Mouse (Mus musculus): ENCODE data around the gene Serhl. TPM values are rescaled to one million over a fixed set of nuclear protein-coding genes. Genes with fewer than 3 reads are reported as not detected.

The Serhl gene
- total RNA-seq, 2 experiments from 2014 or later: 9.0 to 10.2 TPM

DNA sequence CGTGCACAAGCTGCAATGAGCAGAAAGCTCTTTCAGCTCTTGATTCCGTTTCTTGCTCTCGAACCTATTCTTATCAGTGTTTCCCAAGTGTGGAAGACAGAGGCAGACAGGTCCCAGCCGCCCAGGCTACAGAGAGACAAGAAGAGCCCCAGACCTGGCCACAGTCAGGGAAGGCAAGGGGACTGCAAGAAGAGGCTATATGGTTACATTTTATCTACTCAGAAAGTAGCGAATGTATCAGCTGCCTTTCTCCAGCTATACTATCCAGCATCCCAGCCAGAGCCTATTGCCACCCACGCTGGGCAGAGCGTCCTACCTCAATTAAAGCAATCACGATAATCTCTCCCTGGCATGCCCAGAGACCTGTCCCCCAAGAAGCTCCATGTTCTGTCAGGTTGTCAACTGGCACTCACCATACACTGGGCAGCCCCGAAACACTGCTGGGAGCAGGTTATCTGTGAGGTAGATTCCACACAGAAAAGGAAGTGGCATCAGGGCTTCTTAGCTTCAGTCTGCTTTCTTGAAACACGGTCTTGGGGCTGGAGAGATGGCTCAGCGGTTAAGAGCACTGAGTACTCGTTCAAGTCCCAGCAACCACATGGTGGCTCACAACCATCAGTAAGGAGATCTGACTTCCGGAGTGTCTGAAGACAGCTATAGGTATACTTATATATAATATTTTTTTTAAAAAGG, 2.5 kb upstream of the Serhl start:
- intact Hi-C loops (cut with DNase I): no loop called here
- H3K4me3 ChIP-seq: no peak overlapping the region
- H3K27ac ChIP-seq: no peak overlapping the region
- no peak for DNase-seq (ENCODE audit: extremely low spot score in 1 of 2, low spot score in 2 of 2)
- TF ChIP-seq CTCF (IDR thresholded peaks at IDR 0.05): no peak

DNA sequence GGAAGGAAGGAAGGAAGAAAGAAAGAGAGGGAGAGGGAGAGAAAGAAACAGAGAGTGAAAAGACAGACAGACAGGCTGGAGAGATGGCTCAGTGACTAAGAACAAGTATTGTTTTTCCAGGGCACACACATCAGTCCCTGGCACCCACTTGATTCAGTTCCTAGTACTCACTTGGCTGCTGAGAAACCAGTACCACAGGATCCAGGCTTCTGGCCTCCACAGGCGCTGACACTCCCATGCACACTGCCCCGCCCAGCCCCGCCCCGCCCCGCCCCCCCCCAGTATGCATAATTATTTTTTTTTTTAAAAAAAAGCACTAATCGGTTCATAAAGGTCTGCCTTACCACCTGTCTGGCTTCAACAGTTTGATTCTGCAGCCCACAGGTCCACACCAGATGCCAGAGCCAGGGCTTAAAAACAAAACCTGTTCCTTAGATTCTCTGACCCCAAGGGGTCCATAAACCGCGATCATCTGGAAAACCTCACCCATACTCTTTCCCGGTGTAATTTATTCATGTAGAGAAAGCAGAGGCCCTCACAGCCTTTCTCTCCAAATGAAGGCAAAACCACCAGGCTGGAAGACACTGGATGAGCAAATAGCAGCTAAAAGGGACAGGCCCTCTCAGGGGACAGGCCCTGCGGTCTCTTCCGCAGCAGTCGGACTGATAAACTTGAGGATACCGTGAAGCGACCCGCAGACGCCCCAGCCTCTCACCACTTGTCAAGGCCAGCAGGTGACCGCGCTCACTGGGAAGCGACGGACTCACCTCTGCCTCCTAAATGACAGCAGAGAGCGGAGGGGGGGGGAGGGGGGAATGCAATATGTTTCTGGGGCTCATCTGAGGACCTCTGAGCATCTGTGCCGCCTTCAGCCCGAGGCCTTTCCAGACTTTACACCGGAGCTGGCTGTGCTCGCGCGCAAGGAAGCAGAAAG, 544 bp upstream of the Serhl start:
- intact Hi-C loops (cut with DNase I): no loop called here
- DNase-seq (ENCODE audit: extremely low spot score in 1 of 2, low spot score in 2 of 2): no peak

DNA sequence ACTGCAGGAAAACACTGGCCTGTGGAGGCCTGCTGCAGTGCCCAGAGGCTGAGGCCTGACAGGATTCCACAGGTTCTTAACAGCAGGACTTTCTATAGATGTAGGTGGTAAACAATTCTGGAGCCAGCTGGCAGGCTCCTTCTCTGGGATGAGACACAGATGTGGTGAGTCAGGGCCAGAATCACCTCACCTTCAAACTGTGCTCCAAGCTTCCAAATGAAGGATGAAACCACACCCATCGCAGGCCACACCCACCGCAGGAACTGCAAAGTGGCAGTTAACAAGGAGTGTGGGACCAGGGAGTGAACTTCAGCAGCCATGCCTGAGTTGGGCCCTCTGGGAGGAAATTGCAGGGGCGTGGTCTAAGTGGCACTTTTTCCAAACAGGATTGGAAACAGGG, 1.6 kb downstream of the Serhl start:
- Histone ChIP-seq H3K4me3 (no peak overlapping the region), H3K27ac (no peak overlapping the region)
- intact Hi-C loops (cut with DNase I): no loop called here
- no peak for TF ChIP-seq CTCF (IDR thresholded peaks at IDR 0.05)
- DNase-seq (ENCODE audit: extremely low spot score in 1 of 2, low spot score in 2 of 2): no peak

More for the DNA sequence above, 544 bp upstream of the Serhl start:
- H3K27ac ChIP-seq: no peak overlapping the region
- H3K4me3 ChIP-seq: no peak overlapping the region
- TF ChIP-seq CTCF (IDR thresholded peaks at IDR 0.05): no peak

DNA sequence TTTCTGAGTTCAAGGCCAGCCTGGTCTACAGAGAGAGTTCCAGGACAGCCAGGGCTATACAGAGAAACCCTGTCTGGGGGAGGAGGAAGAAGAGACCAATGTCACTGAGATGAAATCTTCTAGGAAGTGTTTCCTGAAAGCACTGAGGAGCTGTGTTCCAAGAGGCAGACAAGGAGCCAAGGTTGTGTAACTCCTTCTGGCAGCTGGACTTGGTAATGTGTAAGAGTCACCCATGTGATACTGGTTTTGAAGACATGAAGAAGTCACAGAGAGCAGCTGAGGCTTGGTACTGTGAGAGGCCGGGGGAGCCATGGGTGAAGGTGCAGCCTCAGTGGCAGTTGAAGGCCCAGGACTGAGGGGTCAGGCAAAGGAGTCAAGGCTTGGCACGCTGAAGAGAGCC, 4.4 kb downstream of the Serhl start:
- DNase-seq (ENCODE audit: extremely low spot score in 1 of 2, low spot score in 2 of 2): no peak
- no peak for TF ChIP-seq CTCF (IDR thresholded peaks at IDR 0.05)
- no peak overlapping the region for H3K27ac ChIP-seq
- intact Hi-C loops (cut with DNase I): no loop called here
- H3K4me3 ChIP-seq: no peak overlapping the region

- intact Hi-C loops (cut with DNase I): no loop called here
- DNase-seq (ENCODE audit: extremely low spot score in 1 of 2, low spot score in 2 of 2): no peak
- TF ChIP-seq CTCF (IDR thresholded peaks at IDR 0.05): peak; percentile 24
- Histone ChIP-seq H3K4me3 (no peak overlapping the region), H3K27ac (no peak overlapping the region)
Measured at GRCm38 (mm10) chr15:83095950-83096349, 6.6 kb downstream of the Serhl start.

GRCm38 (mm10) chr15:83099533-83100331, 10.4 kb downstream of the Serhl start:
- peak; percentile 49 to 57 for DNase-seq (ENCODE audit: extremely low spot score in 1 of 2, low spot score in 2 of 2)
- Histone ChIP-seq H3K4me3 (peak overlapping the region; percentile 49), H3K27ac (no peak overlapping the region)
- intact Hi-C loops (cut with DNase I): no loop called here
- no peak for TF ChIP-seq CTCF (IDR thresholded peaks at IDR 0.05)

DNA sequence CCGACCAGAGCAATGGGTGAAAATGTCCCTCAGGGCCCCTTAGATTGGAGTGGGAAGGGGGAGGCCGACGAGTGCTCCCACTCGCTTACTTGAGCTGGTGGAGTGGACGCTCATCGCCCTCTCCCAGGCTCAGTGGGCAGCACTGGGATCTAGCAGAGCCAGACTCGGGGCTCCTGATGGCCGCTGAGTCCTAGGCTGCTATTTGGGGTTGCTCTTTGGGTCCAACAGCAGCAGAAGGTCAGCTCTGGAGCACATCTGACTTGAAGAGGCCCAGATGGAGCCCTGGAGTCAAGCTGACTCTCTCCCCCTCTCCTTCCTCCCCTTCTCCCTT, 11.0 kb downstream of the Serhl start:
- Histone ChIP-seq H3K27ac (no peak overlapping the region), H3K4me3 (peak overlapping the region; percentile 49)
- intact Hi-C loops (cut with DNase I): no loop called here
- TF ChIP-seq CTCF (IDR thresholded peaks at IDR 0.05): no peak
- DNase-seq (ENCODE audit: extremely low spot score in 1 of 2, low spot score in 2 of 2): no peak

GRCm38 (mm10) chr15:83103111-83103510, 13.8 kb downstream of the Serhl start:
- intact Hi-C loops (cut with DNase I): no loop called here
- no peak overlapping the region for H3K4me3 ChIP-seq
- H3K27ac ChIP-seq: no peak overlapping the region
- DNase-seq (ENCODE audit: extremely low spot score in 1 of 2, low spot score in 2 of 2): no peak
- TF ChIP-seq CTCF (IDR thresholded peaks at IDR 0.05): no peak

DNA sequence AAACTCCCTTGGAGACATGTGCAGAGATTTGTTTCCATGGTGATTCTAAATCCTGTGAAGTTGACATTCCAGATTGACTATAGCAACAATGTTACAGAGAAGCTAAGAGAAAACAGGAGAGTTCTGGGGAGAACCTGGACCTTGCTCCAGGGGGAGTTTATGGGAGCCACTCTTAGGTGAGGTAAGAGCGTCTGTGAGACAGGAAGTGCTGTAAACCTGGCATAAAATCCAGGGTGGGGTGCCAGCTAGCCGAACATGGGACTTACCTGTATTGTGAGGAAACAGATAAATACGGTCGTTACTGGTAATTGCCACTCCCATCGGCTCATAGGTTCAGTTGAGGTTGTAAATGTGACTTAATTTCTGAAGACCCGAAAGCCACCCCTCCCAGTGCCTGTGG, 17.1 kb downstream of the Serhl start:
- Histone ChIP-seq H3K4me3 (no peak overlapping the region), H3K27ac (no peak overlapping the region)
- TF ChIP-seq CTCF (IDR thresholded peaks at IDR 0.05): no peak
- no peak for DNase-seq (ENCODE audit: extremely low spot score in 1 of 2, low spot score in 2 of 2)
- intact Hi-C loops (cut with DNase I): no loop called here

GRCm38 (mm10) chr15:83107814-83108213, 18.5 kb downstream of the Serhl start:
- Histone ChIP-seq H3K27ac (no peak overlapping the region), H3K4me3 (no peak overlapping the region)
- intact Hi-C loops (cut with DNase I): no loop called here
- TF ChIP-seq CTCF (IDR thresholded peaks at IDR 0.05): no peak
- DNase-seq (ENCODE audit: extremely low spot score in 1 of 2, low spot score in 2 of 2): no peak

DNA sequence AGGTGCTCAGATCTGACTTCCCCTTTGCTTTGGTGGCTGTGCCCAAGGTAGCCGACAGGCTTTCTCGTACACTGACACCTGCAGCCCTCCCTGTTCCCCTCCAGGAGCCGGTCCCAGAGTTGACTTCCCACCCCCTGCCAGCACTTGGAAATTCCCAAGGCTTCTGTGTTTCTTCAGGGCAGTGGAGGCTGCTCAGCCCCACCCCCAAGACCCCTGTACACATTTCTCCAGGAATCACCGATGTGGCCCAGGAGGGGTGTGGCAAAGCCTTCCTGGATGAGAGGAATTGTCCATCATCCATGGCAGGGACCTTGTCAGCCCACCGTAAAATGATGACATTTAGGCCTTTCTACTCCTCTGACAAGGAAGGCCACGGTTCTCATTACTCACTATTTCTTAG, 22.0 kb downstream of the Serhl start:
- TF ChIP-seq CTCF (IDR thresholded peaks at IDR 0.05): no peak
- H3K27ac ChIP-seq: no peak overlapping the region
- no peak overlapping the region for H3K4me3 ChIP-seq
- intact Hi-C loops (cut with DNase I): no loop called here
- DNase-seq (ENCODE audit: extremely low spot score in 1 of 2, low spot score in 2 of 2): no peak

- Histone ChIP-seq H3K4me3 (no peak overlapping the region), H3K27ac (no peak overlapping the region)
- TF ChIP-seq CTCF (IDR thresholded peaks at IDR 0.05): no peak
- DNase-seq (ENCODE audit: extremely low spot score in 1 of 2, low spot score in 2 of 2): no peak
- intact Hi-C loops (cut with DNase I): loop anchor here (2.0 kb wide), 1 partner anchor 307 kb away; no protein-coding TSS in a partner anchor
Measured at GRCm38 (mm10) chr15:83111874-83112273, 22.6 kb downstream of the Serhl start.
